In genomic region chr2:169722341-169722740, GRCm38 (mm10) we compare ENCODE assay signal across 15 mouse cellular contexts.
DNase-seq lines count a peak whose midpoint lies in the region; ATAC-seq lines count a peak whose summit lies in the region.
"Had no signal": no experiment of that assay in that cellular context is flagged by ENCODE, and none has a peak within 500 bp of the region (broad histone marks: within the 10 kb centered on the region; RNA-seq: fewer than 3 reads in every experiment).

No protein-coding gene starts in this region.

- no peaks in the 10 kb centered on the region for H3K36me3 ChIP-seq in heart, embryonic 10.5 days
- no peaks in the 10 kb centered on the region for H3K36me3 ChIP-seq in midbrain, embryonic 11.5 days (ENCODE audit: control insufficient read depth, insufficient read depth, low read length)
- no peaks in the 10 kb centered on the region for H3K36me3 ChIP-seq in midbrain, embryonic 10.5 days
- no peaks in the 10 kb centered on the region for H3K36me3 ChIP-seq in kidney, embryonic 16.5 days (ENCODE audit: insufficient read depth, low read length)
- no peaks in the 10 kb centered on the region for H3K36me3 ChIP-seq in stomach, embryonic 16.5 days (ENCODE audit: control insufficient read depth, insufficient read depth, low read length)
- H3K36me3 ChIP-seq: embryonic facial prominence, embryonic 12.5 days; forebrain, embryonic 10.5 days; G1E had no signal

- H3K4me1 ChIP-seq in heart, embryonic 10.5 days: peaks cover 26% of the 10 kb centered on the region
- H3K4me1 ChIP-seq in midbrain, embryonic 11.5 days (ENCODE audit: control insufficient read depth, insufficient read depth, low read length): no peaks in the 10 kb centered on the region
- H3K4me1 ChIP-seq in midbrain, embryonic 10.5 days: peaks cover 11% of the 10 kb centered on the region
- H3K4me1 ChIP-seq in kidney, embryonic 16.5 days (ENCODE audit: insufficient read depth, low read length): peaks cover 47% of the 10 kb centered on the region
- H3K4me1 ChIP-seq in stomach, embryonic 16.5 days (ENCODE audit: control insufficient read depth, insufficient read depth, low read length): peaks cover 12% of the 10 kb centered on the region; the same call in 1 of the 2 replicates

- H3K9me3 ChIP-seq in heart, embryonic 10.5 days: no peaks in the 10 kb centered on the region
- no peaks in the 10 kb centered on the region for H3K9me3 ChIP-seq in midbrain, embryonic 11.5 days (ENCODE audit: control insufficient read depth, low read length)
- no peaks in the 10 kb centered on the region for H3K9me3 ChIP-seq in midbrain, embryonic 10.5 days (replicated peaks)
- H3K9me3 ChIP-seq in kidney, embryonic 16.5 days (ENCODE audit: low read length): no peaks in the 10 kb centered on the region
- no peaks in the 10 kb centered on the region for H3K9me3 ChIP-seq in stomach, embryonic 16.5 days (replicated peaks; ENCODE audit: control insufficient read depth, low read length)
- H3K9me3 ChIP-seq: embryonic facial prominence, embryonic 12.5 days; forebrain, embryonic 10.5 days had no signal

- H3K27ac ChIP-seq in heart, embryonic 10.5 days: peak overlapping the region; percentile 22; the same call in 1 of the 2 replicates
- no peak overlapping the region for H3K27ac ChIP-seq in midbrain, embryonic 11.5 days (ENCODE audit: low read depth, low read length)
- no peak overlapping the region for H3K27ac ChIP-seq in midbrain, embryonic 10.5 days (replicated peaks)
- H3K27ac ChIP-seq in kidney, embryonic 16.5 days (ENCODE audit: low read length): peak overlapping the region; percentile 57; the same call in 1 of the 2 replicates
- peak overlapping the region; percentile 45; the same call in 1 of the 2 replicates for H3K27ac ChIP-seq in stomach, embryonic 16.5 days (ENCODE audit: low read length)
- H3K27ac ChIP-seq: embryonic facial prominence, embryonic 12.5 days; forebrain, embryonic 10.5 days had no signal

- no peak for ATAC-seq in midbrain, embryonic 11.5 days (ENCODE audit: low FRiP score)
- ATAC-seq in kidney, embryonic 16.5 days (ENCODE audit: low FRiP score, low TSS enrichment): no peak
- ATAC-seq in stomach, embryonic 16.5 days (ENCODE audit: insufficient read depth, low FRiP score): no peak

- no peak overlapping the region for H3K9ac ChIP-seq in midbrain, embryonic 11.5 days (ENCODE audit: low read length)
- no peak overlapping the region for H3K9ac ChIP-seq in kidney, embryonic 16.5 days (replicated peaks; ENCODE audit: low read length)
- H3K9ac ChIP-seq in stomach, embryonic 16.5 days (ENCODE audit: low read length): no peak overlapping the region
- H3K9ac ChIP-seq: embryonic facial prominence, embryonic 12.5 days had no signal

- H3K4me2 ChIP-seq in midbrain, embryonic 11.5 days: no peak overlapping the region
- H3K4me2 ChIP-seq in kidney, embryonic 16.5 days (replicated peaks; ENCODE audit: low read depth, low read length): no peak overlapping the region
- H3K4me2 ChIP-seq in stomach, embryonic 16.5 days (ENCODE audit: low read depth, low read length): no peak overlapping the region
- H3K4me2 ChIP-seq: embryonic facial prominence, embryonic 12.5 days; liver, embryonic 11.5 days had no signal

- no peak overlapping the region for H3K4me3 ChIP-seq in heart, embryonic 10.5 days
- no peak overlapping the region for H3K4me3 ChIP-seq in midbrain, embryonic 11.5 days (ENCODE audit: low read depth, low read length)
- H3K4me3 ChIP-seq in midbrain, embryonic 10.5 days: no peak overlapping the region
- H3K4me3 ChIP-seq in kidney, embryonic 16.5 days (ENCODE audit: low read length): no peak overlapping the region
- H3K4me3 ChIP-seq in stomach, embryonic 16.5 days (replicated peaks; ENCODE audit: low read length): no peak overlapping the region
- H3K4me3 ChIP-seq: embryonic facial prominence, embryonic 12.5 days; forebrain, embryonic 10.5 days; myocyte had no signal

- intact Hi-C loops in heart, postnatal 14 days (cut with DNase I): loop anchor here (2.0 kb wide), 1 partner anchor 88 kb away; no protein-coding TSS in a partner anchor

- DNase-seq in heart, embryonic 10.5 days (ENCODE audit: low spot score): no peak
- DNase-seq in heart, postnatal 14 days: no peak
- peak; percentile 84 for DNase-seq in midbrain, embryonic 11.5 days (ENCODE audit: low spot score, missing footprints)
- no peak for DNase-seq in midbrain, embryonic 10.5 days (ENCODE audit: low spot score)
- DNase-seq in adrenal gland, adult 18-20 months (ENCODE audit: low spot score in 2 of 2): no peak
- DNase-seq: cerebellum, postnatal 14 days; heart, postnatal 4 days; layer of hippocampus, adult 9-11 months had no signal

- no peaks in the 10 kb centered on the region for H3K27me3 ChIP-seq in heart, embryonic 10.5 days (ENCODE audit: insufficient read depth, poor library complexity, severe bottlenecking)
- H3K27me3 ChIP-seq in midbrain, embryonic 11.5 days (ENCODE audit: control insufficient read depth, insufficient read depth, low read length): no peaks in the 10 kb centered on the region
- no peaks in the 10 kb centered on the region for H3K27me3 ChIP-seq in midbrain, embryonic 10.5 days (ENCODE audit: low read depth, poor library complexity, severe bottlenecking)
- H3K27me3 ChIP-seq in kidney, embryonic 16.5 days (ENCODE audit: insufficient read depth, low read length): no peaks in the 10 kb centered on the region
- H3K27me3 ChIP-seq in stomach, embryonic 16.5 days (ENCODE audit: control insufficient read depth, insufficient read depth, low read length): no peaks in the 10 kb centered on the region
- H3K27me3 ChIP-seq: embryonic facial prominence, embryonic 12.5 days had no signal

- 86% methylated on average over 6 of the region's 6 CpGs for WGBS in heart, embryonic 10.5 days
- WGBS in midbrain, embryonic 11.5 days: 89% methylated on average over 6 of the region's 6 CpGs
- 76% methylated on average over 6 of the region's 6 CpGs for WGBS in midbrain, embryonic 10.5 days
- WGBS in kidney, embryonic 16.5 days: 29% methylated on average over 6 of the region's 6 CpGs
- WGBS in stomach, embryonic 16.5 days: 35% methylated on average over 6 of the region's 6 CpGs

Comparison
In these comparisons a context has a peak if more than half of its experiments do, and no peak if none do; other contexts are left out.
1. H3K27ac ChIP-seq: peak in heart, embryonic 10.5 days (single experiment), kidney, embryonic 16.5 days (single experiment) and stomach, embryonic 16.5 days (single experiment); none in midbrain, embryonic 11.5 days (single experiment) and midbrain, embryonic 10.5 days (single experiment).